Mouse (Mus musculus) liver, adult 2 months (tissue): ENCODE measurements at regions not wholly inside any gene's neighbourhood (a gene's known extent, or its start where the extent isn't known, plus 50 kb on each side); places are given as distances from the start of the nearest gene placed in this dataset.

Experiments used
- CTCF ChIP-seq: fragments of 200-500 bp; IDR thresholded peaks from 2 replicates; pipeline ENCODE4 v1.5.1; 2011; ENCODE audit warnings: low read depth, low read length, control low read depth
- POLR2A ChIP-seq: fragments of 200-500 bp; IDR thresholded peaks from 2 replicates; pipeline ENCODE4 v1.6.1; 2011; ENCODE audit warnings: low read length, control low read depth; ENCODE audit not compliant: insufficient read depth; ENCODE audit errors: extremely low read depth

- TF ChIP-seq CTCF, result no peak
- TF ChIP-seq POLR2A, result no peak
Measured at GRCm38 (mm10) chr5:111996806-111997205, 255.5 kb downstream of the Cryba4 start.
